Mouse (Mus musculus) spleen, adult 18-20 months (tissue): ENCODE data around the gene Olfr389.

Source experiments
- DNase-seq, 2 experiments: peaks; one replicate each; pipeline ENCODE4 v3.0.0; 2022; ENCODE audit warnings: mixed read lengths in 2 of 2

The Olfr389 gene

GRCm38 (mm10) chr11:73780613-73781012 lies at the start of gene Olfr389:
Gene Olfr389 (minus strand): TSS chr11:73780713.
- no peak for DNase-seq

- no peak for DNase-seq
These were observed 36.4 kb upstream of the Olfr389 start, which contains the start of gene Olfr392 for GRCm38 (mm10) chr11:73816949-73817348. Gene Olfr392 (minus strand): TSS chr11:73817049.

GRCm38 (mm10) chr11:73802952-73803351 lies 22.4 kb upstream of the Olfr389 start, which contains the start of gene Olfr391-ps:
Gene Olfr391-ps (minus strand): TSS chr11:73803052.
- DNase-seq, result no peak

GRCm38 (mm10) chr11:73782664-73783063 lies 2.2 kb upstream of the Olfr389 start, which contains the start of gene Olfr390:
Gene Olfr390 (plus strand): TSS chr11:73782964.
- DNase-seq, result no peak

GRCm38 (mm10) chr11:73759115-73759514 lies 21.4 kb downstream of the Olfr389 start:
- no peak for DNase-seq
